Mouse (Mus musculus): ENCODE measurements around the gene Rps7.

DNA sequence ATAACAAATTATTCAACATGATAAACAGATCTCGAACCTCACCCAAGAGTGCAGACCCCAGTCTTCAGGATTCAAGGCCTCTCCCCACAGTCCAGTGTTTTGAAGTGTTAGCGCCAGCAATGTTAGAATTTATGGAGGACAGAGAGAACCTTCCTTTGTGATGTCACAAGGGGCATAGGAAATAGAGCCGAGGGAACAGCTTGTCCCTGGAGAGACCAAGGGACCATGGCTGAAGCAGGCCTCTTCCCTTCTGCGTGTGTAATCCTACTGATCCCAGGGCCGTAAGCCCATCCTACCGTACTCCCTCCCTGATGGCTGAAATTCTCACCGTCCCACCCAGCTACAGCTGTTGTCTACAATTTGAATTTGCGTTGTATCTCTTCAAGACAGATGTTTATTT, 53.3 kb downstream of the Rps7 start, which contains the start of gene Allc:
- TF ChIP-seq CTCF (conservative IDR thresholded peaks at IDR 0.05; ENCODE audit: insufficient read depth, insufficient read length, low read depth, low read length) (no peak), POLR2A (IDR thresholded peaks at IDR 0.05; ENCODE audit: low read depth, low read length) (no peak)

Data from kidney, adult 2 months (tissue).